Mouse (Mus musculus) forebrain, embryonic 12.5 days (tissue): Measurements from ENCODE around the gene Hnrnph2. TPM values are rescaled to one million over a fixed set of nuclear protein-coding genes. Genes with fewer than 3 reads are reported as not detected.

Source experiments
- ATAC-seq: fragments of 200-750 bp; cut with Nextera tagmentation; 2 replicates; pipeline ENCODE4 v1.8.0; 2017; ENCODE audit warnings: moderate TSS enrichment; ENCODE audit not compliant: low FRiP score
- H3K27ac ChIP-seq: fragments of 300-500 bp; sonication (generic); 2 replicates; pipeline ENCODE4 v1.5.1; 2016; ENCODE audit warnings: mild to moderate bottlenecking
- H3K27me3 ChIP-seq: fragments of 300-500 bp; sonication (generic); 2 replicates; pipeline ENCODE4 v1.6.1; 2016; ENCODE audit warnings: mild to moderate bottlenecking
- H3K36me3 ChIP-seq: fragments of 300-500 bp; sonication (generic); replicated peaks from 2 replicates; pipeline ENCODE4 v1.6.1; 2016; ENCODE audit warnings: mild to moderate bottlenecking
- H3K4me1 ChIP-seq: fragments of 300-500 bp; sonication (generic); 2 replicates; pipeline ENCODE4 v1.6.1; 2016
- H3K4me2 ChIP-seq: fragments of 300-500 bp; sonication (generic); 2 replicates; pipeline ENCODE4 v1.6.1; 2016; ENCODE audit warnings: mild to moderate bottlenecking, moderate library complexity
- H3K4me3 ChIP-seq: fragments of 300-500 bp; sonication (generic); replicated peaks from 2 replicates; pipeline ENCODE4 v1.5.1; 2016; ENCODE audit warnings: mild to moderate bottlenecking
- H3K9ac ChIP-seq: fragments of 300-500 bp; sonication (generic); 2 replicates; pipeline ENCODE4 v1.6.1; 2016; ENCODE audit warnings: mild to moderate bottlenecking
- H3K9me3 ChIP-seq: fragments of 300-500 bp; sonication (generic); 2 replicates; pipeline ENCODE4 v1.6.1; 2016
- whole genome bisulfite sequencing: fragments of 180-500 bp; shearing (Covaris S2); methylation state at CpG from one replicate; pipeline ENCODE4 v1.1.7; 2016; 5-methylcytosine and 5-hydroxymethylcytosine counted together
- polyA plus RNA-seq: library from polyadenylated mRNA; unstranded; fragments of >200 nt; fragmentation: Nextera tagmentation; extraction: Ambion mirVana; gene quantifications from 2 replicates; pipeline ENCODE4 v1.2.1, GENCODE M21; 2016

Hnrnph2 gene
- 213 and 222 TPM in 2 replicates for polyA plus RNA-seq

DNA sequence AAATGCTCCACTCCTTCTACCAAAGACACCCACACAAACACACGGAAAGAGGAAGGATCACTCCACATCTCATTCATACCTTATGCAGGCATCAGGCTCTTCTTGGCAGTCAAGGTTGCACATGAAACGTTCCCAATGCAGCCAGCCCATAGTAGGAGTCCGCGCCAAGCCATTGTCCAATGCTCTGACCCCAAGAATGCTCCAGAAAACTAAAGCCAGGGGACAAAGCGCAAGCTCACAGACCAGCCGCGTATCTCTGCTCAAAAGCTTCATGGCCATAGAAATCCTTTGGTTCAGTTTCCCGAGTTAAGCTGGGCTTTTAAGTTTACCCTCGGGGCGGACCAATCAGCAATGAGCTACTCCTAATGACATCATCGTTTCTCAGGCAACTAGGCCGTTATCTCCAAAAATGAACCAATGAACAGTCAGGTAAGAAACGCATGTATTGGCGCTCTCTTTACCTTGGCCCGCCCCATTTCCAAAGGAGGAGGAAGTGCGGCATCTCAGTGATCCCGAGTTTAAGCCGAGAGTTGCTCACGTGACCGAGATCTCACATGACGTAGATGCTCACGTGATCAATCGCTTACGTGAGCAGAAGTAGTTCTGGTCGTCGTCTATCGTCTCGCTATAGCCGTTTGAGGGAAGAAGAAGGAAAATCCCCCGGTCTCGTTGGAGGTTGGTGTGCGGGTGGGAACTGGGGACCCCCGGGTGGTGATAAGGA lies at the start of gene Hnrnph2, which contains the start of gene Gla:
Gene Hnrnph2, plus strand, starts transcription at position 521 of the 721 bp plus-strand sequence.
Gene Gla, minus strand, starts transcription at position 467 of the 721 bp plus-strand sequence.
- Histone ChIP-seq H3K27ac (peak within 1 kb of the TSS; percentile 93), H3K36me3 (no peaks in the 10 kb centered on the region), H3K27me3 (no peaks in the 10 kb centered on the region), H3K4me2 (peak within 1 kb of the TSS; percentile 57), H3K9ac (peak within 1 kb of the TSS; percentile 63), H3K4me1 (peaks cover 15% of the 10 kb centered on the region), H3K9me3 (no peaks in the 10 kb centered on the region), H3K4me3 (peak within 1 kb of the TSS; percentile 51)
- ATAC-seq, result peak; percentile 98
- 19% methylated on average over 33 of the region's 33 CpGs for WGBS

DNA sequence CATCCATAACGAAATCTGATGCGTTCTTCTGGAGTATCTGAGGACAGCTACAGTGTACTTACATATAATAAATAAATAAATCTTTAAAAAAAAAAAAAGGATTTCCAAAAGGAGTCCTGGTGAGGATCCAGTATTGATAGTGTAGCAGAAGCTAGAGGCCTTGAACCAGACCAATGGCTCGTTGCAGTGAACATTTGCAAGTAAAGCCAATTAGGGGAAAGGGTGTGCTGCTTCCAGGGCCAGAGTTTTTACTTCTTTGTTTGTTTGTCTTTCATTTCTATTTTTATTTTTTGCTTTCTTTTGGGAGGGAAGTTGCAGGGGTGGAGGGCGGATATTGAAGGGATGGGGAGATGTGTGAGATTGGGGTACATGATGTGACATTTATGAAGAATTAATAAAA lies 47.7 kb upstream of the Hnrnph2 start:
- no peaks in the 10 kb centered on the region for H3K4me1 ChIP-seq
- WGBS, result 86% methylated on average over 4 of the region's 4 CpGs
- H3K4me3 ChIP-seq, result no peak overlapping the region
- no peak overlapping the region for H3K9ac ChIP-seq
- no peak overlapping the region for H3K27ac ChIP-seq
- no peak for ATAC-seq
- H3K4me2 ChIP-seq, result no peak overlapping the region
- 0 out of 2 replicates have a peak, but pooled peaks cover 1% of the 10 kb centered on the region for H3K27me3 ChIP-seq
- no peaks in the 10 kb centered on the region for H3K9me3 ChIP-seq
- H3K36me3 ChIP-seq, result no peaks in the 10 kb centered on the region

DNA sequence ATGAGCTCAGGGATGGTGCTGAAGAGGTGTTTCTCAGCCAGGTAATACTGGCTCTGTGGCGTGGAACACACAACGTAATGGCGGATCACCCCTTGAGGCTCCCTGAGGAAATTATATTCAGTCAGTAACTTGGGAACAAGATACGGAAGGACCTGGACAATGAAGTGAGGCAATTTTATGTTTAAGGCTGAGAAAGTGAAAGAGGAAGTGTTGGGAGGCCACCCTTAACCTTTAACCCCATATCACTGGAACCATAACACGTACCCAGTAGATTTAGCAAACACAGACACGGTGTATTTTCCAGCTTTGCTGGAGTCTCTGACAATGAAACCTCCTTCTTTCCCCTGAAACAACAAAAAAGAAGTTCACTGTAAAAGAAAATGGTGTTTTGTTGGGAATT lies 46.6 kb upstream of the Hnrnph2 start:
- 88% methylated on average over 6 of the region's 6 CpGs for WGBS
- Histone ChIP-seq H3K4me2 (no peak overlapping the region), H3K27me3 (0 out of 2 replicates have a peak, but pooled peaks cover 3% of the 10 kb centered on the region), H3K4me3 (no peak overlapping the region), H3K4me1 (no peaks in the 10 kb centered on the region), H3K9ac (no peak overlapping the region), H3K36me3 (no peaks in the 10 kb centered on the region), H3K9me3 (no peaks in the 10 kb centered on the region), H3K27ac (no peak overlapping the region)
- ATAC-seq, result no peak

DNA sequence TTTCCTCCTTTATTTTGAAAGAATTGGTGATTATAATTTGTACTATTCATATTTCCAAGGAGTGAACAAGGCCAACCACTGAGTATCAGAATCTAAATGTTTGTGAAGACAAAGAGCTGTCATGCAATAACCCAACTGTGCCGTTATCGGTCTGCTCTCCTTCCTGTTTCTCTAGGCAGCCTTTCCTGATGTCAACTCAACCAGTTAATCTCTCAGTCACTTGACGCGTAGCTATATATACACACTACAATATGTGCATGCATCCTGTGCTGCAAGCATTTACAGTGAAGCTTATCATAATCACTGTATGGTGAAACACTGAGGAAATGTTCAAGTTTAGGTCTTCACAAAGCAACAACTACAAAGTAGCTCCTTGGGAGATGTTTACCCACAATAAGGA lies 36.7 kb upstream of the Hnrnph2 start:
- no peak overlapping the region for H3K4me2 ChIP-seq
- ATAC-seq, result no peak
- no peaks in the 10 kb centered on the region for H3K36me3 ChIP-seq
- H3K4me3 ChIP-seq, result no peak overlapping the region
- H3K9me3 ChIP-seq, result no peaks in the 10 kb centered on the region
- H3K27ac ChIP-seq, result no peak overlapping the region
- WGBS, result 89% methylated on average over 4 of the region's 4 CpGs
- H3K27me3 ChIP-seq, result 0 out of 2 replicates have a peak, but pooled peaks cover 8% of the 10 kb centered on the region
- H3K9ac ChIP-seq, result no peak overlapping the region
- H3K4me1 ChIP-seq, result no peaks in the 10 kb centered on the region

DNA sequence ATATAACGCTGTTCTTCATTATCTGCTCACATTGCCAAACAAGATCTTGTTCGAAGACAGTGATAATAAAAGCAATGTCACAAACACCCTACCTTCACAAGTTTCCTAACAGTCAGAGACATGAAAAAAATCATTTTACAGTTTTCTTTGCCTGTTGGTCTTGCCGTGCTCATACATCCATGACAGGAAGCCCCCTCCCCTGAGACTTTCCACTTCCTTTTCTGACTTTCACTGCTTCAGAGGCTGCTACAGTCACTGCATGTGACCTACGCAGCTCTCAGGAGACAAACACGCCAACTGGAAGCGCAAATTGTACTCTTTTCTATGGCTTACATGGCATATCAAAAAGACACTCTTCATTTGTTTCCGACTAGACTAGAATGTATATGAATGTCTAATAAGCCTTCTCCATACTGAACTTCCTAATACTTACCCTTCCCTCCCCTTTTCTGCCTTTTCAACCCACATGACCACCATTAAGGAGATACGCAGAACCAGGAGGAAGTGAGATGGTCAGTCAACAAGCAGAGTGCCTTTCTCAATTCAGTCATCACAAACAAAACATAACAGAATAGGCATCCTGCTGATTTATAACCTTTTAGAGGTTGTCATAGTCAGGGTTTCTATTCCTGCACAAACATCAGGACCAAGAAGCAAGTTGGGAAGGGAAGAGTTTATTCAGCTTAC lies 34.3 kb upstream of the Hnrnph2 start:
- H3K4me1 ChIP-seq, result no peaks in the 10 kb centered on the region
- no peak overlapping the region for H3K27ac ChIP-seq
- no peaks in the 10 kb centered on the region for H3K36me3 ChIP-seq
- H3K9ac ChIP-seq, result no peak overlapping the region
- 0 out of 2 replicates have a peak, but pooled peaks cover 8% of the 10 kb centered on the region for H3K27me3 ChIP-seq
- 86% methylated on average over 8 of the region's 8 CpGs for WGBS
- no peak for ATAC-seq
- H3K4me3 ChIP-seq, result no peak overlapping the region
- H3K4me2 ChIP-seq, result no peak overlapping the region
- H3K9me3 ChIP-seq, result no peaks in the 10 kb centered on the region

DNA sequence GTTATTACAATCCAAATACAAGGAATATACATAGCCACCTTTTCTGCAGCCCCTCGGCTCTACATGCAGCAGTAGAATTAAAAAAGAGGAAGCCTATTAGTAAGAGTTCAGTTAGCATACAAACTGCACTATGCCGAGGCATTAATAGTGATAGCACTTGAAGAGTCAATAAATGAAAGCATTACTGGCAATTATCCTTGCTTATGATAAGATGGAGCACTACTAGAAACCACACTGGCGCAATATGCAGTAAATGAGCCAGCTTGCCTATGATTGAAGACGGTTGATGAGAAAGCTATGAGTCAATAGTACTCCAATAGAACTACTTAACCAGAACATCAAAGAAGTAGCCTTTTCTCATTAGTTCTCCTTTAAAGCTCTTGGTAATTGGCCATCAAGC lies 23.1 kb upstream of the Hnrnph2 start:
- H3K9me3 ChIP-seq, result no peaks in the 10 kb centered on the region
- no peaks in the 10 kb centered on the region for H3K4me1 ChIP-seq
- H3K36me3 ChIP-seq, result no peaks in the 10 kb centered on the region
- no peak overlapping the region for H3K4me3 ChIP-seq
- no peak overlapping the region for H3K9ac ChIP-seq
- 78% methylated on average over 4 of the region's 4 CpGs for WGBS
- H3K27ac ChIP-seq, result no peak overlapping the region
- no peaks in the 10 kb centered on the region for H3K27me3 ChIP-seq
- H3K4me2 ChIP-seq, result no peak overlapping the region
- ATAC-seq, result no peak

DNA sequence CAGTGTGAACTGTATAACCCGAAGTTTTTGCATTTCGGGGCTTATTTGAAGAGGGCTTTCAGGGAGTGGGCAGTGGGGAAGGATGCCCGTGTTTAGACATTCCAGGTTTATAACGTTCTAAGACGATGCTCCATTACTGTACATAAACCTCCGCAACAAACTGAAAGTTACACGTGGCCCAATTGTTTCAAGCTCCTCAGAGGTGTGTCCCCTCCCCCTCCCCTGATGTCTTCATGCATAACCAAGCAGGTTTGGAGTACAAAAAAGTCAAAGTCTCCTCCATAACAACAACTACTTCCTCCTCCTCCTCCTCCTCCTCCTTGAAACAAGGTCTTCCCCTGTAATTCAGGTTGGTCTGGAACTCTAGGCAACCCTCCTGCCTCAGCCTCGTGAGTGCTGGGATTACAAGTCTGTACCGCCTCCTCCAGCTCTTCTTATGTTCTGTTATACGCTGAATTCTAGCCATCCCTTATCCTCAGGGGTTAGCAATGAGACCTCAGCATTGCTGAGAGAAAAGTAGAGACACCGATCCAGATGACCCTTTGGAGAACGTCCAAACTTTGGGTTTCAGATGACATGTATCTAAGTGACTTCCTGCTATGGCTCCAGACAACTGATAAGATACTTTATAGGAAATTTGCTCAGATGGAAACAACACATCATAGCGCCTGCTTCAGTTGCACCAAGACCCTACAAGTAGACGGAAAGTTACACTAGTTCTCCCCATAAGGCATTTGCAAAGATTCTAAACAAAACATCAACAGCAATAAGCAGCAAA lies 20.3 kb upstream of the Hnrnph2 start:
- Histone ChIP-seq H3K4me1 (no peaks in the 10 kb centered on the region), H3K27ac (no peak overlapping the region), H3K4me2 (no peak overlapping the region), H3K4me3 (no peak overlapping the region), H3K9me3 (no peaks in the 10 kb centered on the region), H3K36me3 (no peaks in the 10 kb centered on the region), H3K27me3 (no peaks in the 10 kb centered on the region), H3K9ac (no peak overlapping the region)
- no peak for ATAC-seq
- WGBS, result 86% methylated on average over 14 of the region's 14 CpGs

DNA sequence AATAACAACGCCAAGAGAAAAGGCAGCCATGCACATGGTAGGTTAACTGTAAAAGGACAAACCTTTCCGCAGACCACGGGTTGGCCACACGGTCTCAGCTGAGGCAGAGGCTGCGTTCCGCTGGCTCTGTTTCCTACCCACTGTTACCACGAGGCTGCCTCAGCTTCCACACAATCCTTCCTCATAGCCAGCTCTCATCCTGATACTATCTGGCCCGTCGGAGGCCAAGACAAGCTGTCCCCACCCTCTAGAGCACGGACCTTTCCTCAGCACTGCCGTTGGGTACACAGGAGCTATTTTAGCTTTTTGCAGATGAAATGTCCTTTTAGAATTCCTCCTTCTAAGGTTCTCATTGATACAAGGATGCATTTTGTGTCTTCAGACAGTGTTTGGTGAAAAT lies 18.7 kb upstream of the Hnrnph2 start:
- no peak overlapping the region for H3K9ac ChIP-seq
- WGBS, result 81% methylated on average over 11 of the region's 11 CpGs
- ATAC-seq, result no peak

DNA sequence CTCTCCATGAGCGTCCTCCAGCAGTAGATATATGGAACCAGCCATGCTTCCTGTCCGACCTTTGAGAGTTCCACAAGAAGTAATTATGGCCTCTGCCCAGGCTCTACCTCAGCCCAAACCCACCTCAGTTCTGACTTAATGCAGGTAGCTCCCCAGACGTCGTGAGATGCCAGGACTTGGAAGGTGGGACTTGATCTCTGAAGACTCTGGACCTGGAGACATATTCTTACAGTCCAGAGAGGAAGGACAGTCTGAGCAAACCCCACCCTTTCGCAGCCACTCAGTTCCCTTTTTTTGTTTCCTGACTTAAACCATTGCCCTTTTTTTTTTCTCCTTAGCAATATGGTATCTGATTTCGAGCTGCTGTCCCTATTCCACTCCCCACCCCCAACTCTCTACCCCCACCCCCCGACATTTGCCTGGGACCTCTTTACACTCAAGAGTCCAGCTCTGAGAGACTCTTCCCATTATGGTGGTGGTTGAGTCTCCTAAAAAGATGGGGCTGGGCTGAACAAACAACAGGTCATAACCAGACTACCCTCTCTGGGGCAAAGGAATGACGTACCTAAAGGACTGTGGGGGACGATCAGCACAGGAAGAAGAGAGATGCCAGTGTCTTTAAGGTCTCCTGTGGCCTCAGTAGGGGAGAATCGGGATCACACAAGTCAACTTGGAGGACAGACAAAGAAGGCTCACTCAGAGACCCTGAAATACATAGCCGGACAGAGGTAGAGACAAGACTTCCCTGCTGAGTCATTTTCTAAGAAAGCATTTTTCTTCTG lies 17.9 kb upstream of the Hnrnph2 start, which contains the start of gene Btk:
Gene Btk, minus strand, starts transcription at position 683 of the 782 bp plus-strand sequence.
- Histone ChIP-seq H3K4me1 (peaks cover 5% of the 10 kb centered on the region; the same call in 1 of the 2 replicates), H3K27me3 (no peaks in the 10 kb centered on the region), H3K36me3 (0 out of 2 replicates have a peak, but pooled peaks cover 3% of the 10 kb centered on the region), H3K4me3 (no peak within 1 kb of the TSS), H3K27ac (no peak within 1 kb of the TSS), H3K4me2 (no peak within 1 kb of the TSS), H3K9ac (no peak within 1 kb of the TSS), H3K9me3 (no peaks in the 10 kb centered on the region)
- 86% methylated on average over 11 of the region's 11 CpGs for WGBS
- ATAC-seq, result no peak

More for the DNA sequence above, 18.7 kb upstream of the Hnrnph2 start:
- no peak overlapping the region for H3K27ac ChIP-seq
- H3K36me3 ChIP-seq, result no peaks in the 10 kb centered on the region
- H3K9me3 ChIP-seq, result no peaks in the 10 kb centered on the region
- peaks cover 5% of the 10 kb centered on the region; the same call in 1 of the 2 replicates for H3K4me1 ChIP-seq
- no peaks in the 10 kb centered on the region for H3K27me3 ChIP-seq
- no peak overlapping the region for H3K4me3 ChIP-seq
- H3K4me2 ChIP-seq, result no peak overlapping the region

DNA sequence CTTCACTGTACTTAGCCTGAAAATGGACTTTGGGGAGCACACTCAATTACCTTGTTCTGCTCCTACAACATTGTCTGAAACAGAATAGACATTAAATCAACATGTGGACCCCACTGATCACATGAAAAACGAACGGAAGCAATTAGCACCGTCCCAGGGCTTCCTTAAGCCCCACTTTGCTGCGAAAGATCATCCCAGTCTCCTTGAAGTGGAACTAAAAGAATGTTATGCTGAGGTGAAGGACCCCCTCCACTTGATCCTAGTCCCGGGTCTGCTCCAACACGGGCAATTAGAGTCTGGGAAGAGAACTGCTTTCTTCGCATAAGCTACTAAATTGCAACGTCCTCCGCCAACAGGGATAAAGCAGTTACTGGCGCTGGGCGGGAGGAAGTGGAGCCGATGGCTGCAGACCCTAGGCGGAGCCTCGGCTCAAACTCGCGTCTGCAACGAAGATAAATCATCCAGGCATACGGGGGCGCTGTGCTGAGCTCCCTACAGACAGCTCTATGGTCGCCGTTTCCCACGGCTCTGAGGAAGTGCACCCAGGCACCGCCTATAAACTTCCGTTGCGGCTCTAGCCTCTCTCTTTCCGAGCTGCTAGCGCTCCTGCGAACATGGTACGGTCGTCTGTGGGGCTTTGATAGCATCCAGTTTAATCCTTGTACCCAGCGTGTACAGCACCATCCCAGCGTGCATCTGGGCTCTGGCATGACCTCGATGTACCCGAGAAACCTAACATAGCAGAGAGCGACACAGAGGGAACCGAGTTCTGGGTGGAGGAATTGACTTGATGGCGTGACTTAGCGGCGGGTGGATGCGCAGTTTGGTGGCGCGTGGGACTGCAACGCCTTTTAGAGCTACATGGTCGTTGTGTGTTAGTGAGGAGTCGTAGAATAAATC lies 15.6 kb upstream of the Hnrnph2 start, which contains the start of gene Rpl36a:
Gene Rpl36a, plus strand, starts transcription at position 552 of the 900 bp plus-strand sequence.
- ATAC-seq, result peak; percentile 97
- Histone ChIP-seq H3K9ac (peak within 1 kb of the TSS; percentile 68), H3K4me2 (peak within 1 kb of the TSS; percentile 60), H3K9me3 (no peaks in the 10 kb centered on the region), H3K27ac (peak within 1 kb of the TSS; percentile 91), H3K4me1 (peaks cover 5% of the 10 kb centered on the region; the same call in 1 of the 2 replicates), H3K36me3 (peaks cover 16% of the 10 kb centered on the region), H3K4me3 (peak within 1 kb of the TSS; percentile 49), H3K27me3 (no peaks in the 10 kb centered on the region)
- 22% methylated on average over 45 of the region's 45 CpGs for WGBS
